Mouse (Mus musculus) liver, adult 2 months (tissue): ENCODE measurements at regions not wholly inside any gene's neighbourhood (a gene's known extent, or its start where the extent isn't known, plus 50 kb on each side); places are given as distances from the start of the nearest gene placed in this dataset.

Experiments used
- CTCF ChIP-seq: fragments of 200-500 bp; IDR thresholded peaks from 2 replicates; pipeline ENCODE4 v1.5.1; 2011; ENCODE audit warnings: low read depth, low read length, control low read depth
- POLR2A ChIP-seq: fragments of 200-500 bp; IDR thresholded peaks from 2 replicates; pipeline ENCODE4 v1.6.1; 2011; ENCODE audit warnings: low read length, control low read depth; ENCODE audit not compliant: insufficient read depth; ENCODE audit errors: extremely low read depth

DNA sequence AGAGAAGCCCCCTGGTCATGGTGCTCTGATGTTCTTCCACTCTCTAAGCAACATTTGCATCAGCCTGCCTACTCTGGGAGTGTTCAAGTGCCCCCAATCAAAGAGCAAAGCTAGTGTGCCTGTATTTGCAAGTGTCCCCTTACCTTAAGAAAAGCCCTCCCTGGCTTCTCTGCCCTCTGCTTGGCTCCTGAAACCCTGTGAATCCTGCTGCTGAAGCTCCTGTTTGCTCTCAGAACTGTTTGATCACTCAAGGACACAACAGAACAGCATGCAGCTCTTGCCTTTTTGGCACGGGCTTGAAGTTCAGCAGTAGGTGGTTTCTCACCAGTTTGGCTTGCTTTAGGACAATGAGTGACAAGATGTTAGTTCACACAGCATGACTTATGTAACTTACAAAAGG lies 163.6 kb upstream of the Slc7a11 start:
- TF ChIP-seq POLR2A (no peak), CTCF (no peak)
